Mouse (Mus musculus) kidney, embryonic 14.5 days (tissue): ENCODE measurements around the gene Gm44973. TPM values are rescaled to one million over a fixed set of nuclear protein-coding genes. Genes with fewer than 3 reads are reported as not detected.

Source experiments
- ATAC-seq: fragments of 200-750 bp; cut with Nextera tagmentation; 2 replicates; pipeline ENCODE4 v1.8.0; 2017; ENCODE audit warnings: moderate number of reproducible peaks, mild to moderate bottlenecking, moderate TSS enrichment, moderate library complexity; ENCODE audit not compliant: low FRiP score, low TSS enrichment
- H3K27ac ChIP-seq: fragments of 300-500 bp; sonication (generic); 2 replicates; pipeline ENCODE4 v1.5.1; 2014; ENCODE audit warnings: low read depth, mild to moderate bottlenecking, low read length, moderate library complexity, mixed read lengths
- H3K27me3 ChIP-seq: fragments of 300-500 bp; sonication (generic); 2 replicates; pipeline ENCODE4 v1.6.1; 2014; ENCODE audit warnings: mild to moderate bottlenecking, low read length; ENCODE audit not compliant: control insufficient read depth, insufficient read depth
- H3K36me3 ChIP-seq: fragments of 300-500 bp; sonication (generic); 2 replicates; pipeline ENCODE4 v1.6.1; 2014; ENCODE audit warnings: low read length, mixed read lengths; ENCODE audit not compliant: control insufficient read depth, insufficient read depth
- H3K4me1 ChIP-seq: fragments of 300-500 bp; sonication (generic); 2 replicates; pipeline ENCODE4 v1.6.1; 2014; ENCODE audit warnings: low read length, mixed read lengths; ENCODE audit not compliant: control insufficient read depth, insufficient read depth
- H3K4me2 ChIP-seq: fragments of 300-500 bp; sonication (generic); replicated peaks from 2 replicates; pipeline ENCODE4 v1.6.1; 2014; ENCODE audit warnings: low read depth, mild to moderate bottlenecking, low read length
- H3K4me3 ChIP-seq: fragments of 300-500 bp; sonication (generic); 2 replicates; pipeline ENCODE4 v1.5.1; 2014; ENCODE audit warnings: mild to moderate bottlenecking, low read length
- H3K9ac ChIP-seq: fragments of 300-500 bp; sonication (generic); 2 replicates; pipeline ENCODE4 v1.6.1; 2014; ENCODE audit warnings: low read depth, mild to moderate bottlenecking, low read length, moderate library complexity
- H3K9me3 ChIP-seq: fragments of 300-500 bp; sonication (generic); 2 replicates; pipeline ENCODE4 v1.6.1; 2016; ENCODE audit warnings: low read length; ENCODE audit not compliant: control insufficient read depth
- WGBS: fragments of 180-500 bp; shearing (Covaris S2); extraction: QIAGEN DNeasy Blood & Tissue Kit; methylation state at CpG from one replicate; pipeline ENCODE4 v1.1.7; 2014; 5-methylcytosine and 5-hydroxymethylcytosine counted together
- polyA plus RNA-seq: library from polyadenylated mRNA; unstranded; fragments of >200 nt; fragmentation: Nextera tagmentation; extraction: Ambion mirVana; gene quantifications from 2 replicates; pipeline ENCODE4 v1.2.1, GENCODE M21; 2014

The Gm44973 gene
- polyA plus RNA-seq, 1 experiment from 2014 or later: 3.4 TPM

DNA sequence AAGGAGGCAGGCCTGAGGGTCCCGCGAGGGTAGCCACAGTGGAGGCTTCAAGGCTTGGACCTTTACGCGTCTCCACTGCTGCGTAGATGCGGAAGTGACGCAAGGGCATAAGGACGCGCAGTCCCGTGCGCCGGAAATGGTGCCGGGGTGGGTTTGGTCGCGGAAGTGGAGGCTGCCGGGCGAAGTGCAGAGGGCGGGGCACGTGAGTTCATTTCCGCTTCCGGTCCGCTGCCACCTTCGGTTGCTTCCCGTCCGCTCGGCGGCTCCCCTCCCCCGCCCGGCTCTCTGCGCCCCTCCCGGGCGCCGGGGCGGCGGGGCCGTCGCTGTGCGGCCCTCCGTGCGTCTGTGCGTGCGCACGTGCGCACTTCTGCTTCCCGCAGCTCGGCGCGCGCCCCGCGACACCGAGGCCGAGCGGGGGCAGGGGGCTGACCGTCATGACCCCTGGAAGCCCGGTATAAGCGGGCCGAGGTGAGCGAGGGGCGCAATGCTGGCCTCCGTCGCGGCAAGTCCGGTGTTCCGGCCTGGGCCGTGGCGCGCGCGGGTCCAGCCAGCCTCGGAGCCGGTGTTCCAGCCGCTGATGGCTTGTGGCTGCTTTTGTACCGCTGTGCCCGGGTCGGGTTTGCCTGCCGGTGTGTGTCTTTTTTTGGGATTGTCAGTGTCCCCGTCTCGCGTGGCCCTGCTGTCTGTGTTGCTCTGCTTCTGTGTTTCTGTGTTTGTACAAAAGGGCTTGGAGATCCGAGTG is 64.9 kb downstream of the Gm44973 start, which contains the start of gene Epn1:
Gene Epn1 (plus strand): TSS at position 226 of the 742 bp plus-strand sequence.
- peak; percentile 96 for ATAC-seq
- peaks cover 54% of the 10 kb centered on the region for H3K36me3 ChIP-seq
- peak within 1 kb of the TSS; percentile 97 for H3K9ac ChIP-seq
- peak within 1 kb of the TSS; percentile 96 for H3K4me3 ChIP-seq
- H3K4me1 ChIP-seq: peaks cover 8% of the 10 kb centered on the region
- H3K27ac ChIP-seq: peak within 1 kb of the TSS; percentile 97
- peak within 1 kb of the TSS; percentile 74 for H3K4me2 ChIP-seq
- H3K27me3 ChIP-seq: no peaks in the 10 kb centered on the region
- under 1% methylated on average over 69 of the region's 81 CpGs for WGBS
- H3K9me3 ChIP-seq: no peaks in the 10 kb centered on the region

DNA sequence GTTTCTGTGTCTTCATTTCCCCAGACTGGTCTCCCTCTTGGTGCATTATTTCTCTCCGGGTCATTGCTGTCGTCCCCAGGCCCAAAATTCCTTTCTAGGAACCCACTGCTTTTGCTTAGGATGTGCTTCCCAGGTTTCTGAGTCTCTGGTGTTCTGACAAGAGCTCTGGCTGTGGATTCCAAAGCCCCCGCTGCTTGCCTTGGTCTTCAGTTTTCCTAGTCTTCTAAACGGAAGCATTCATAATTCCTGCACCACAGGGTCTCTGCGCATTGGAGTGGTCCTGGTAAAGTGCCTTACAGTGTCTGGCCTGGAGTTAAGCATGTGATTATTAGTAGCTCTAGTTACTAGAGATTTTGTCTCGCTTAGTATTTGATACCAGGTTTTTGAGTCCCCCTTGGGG is 65.5 kb downstream of the Gm44973 start:
- peaks cover 56% of the 10 kb centered on the region for H3K36me3 ChIP-seq
- H3K4me2 ChIP-seq: peak overlapping the region; percentile 74
- H3K27ac ChIP-seq: peak overlapping the region; percentile 97; the same call in 1 of the 2 replicates
- H3K4me1 ChIP-seq: peaks cover 8% of the 10 kb centered on the region
- H3K9ac ChIP-seq: peak overlapping the region; percentile 97
- no peaks in the 10 kb centered on the region for H3K9me3 ChIP-seq
- no peak for ATAC-seq
- peak overlapping the region; percentile 96 for H3K4me3 ChIP-seq
- H3K27me3 ChIP-seq: no peaks in the 10 kb centered on the region
- WGBS: 14% methylated on average over 6 of the region's 6 CpGs

GRCm38 (mm10) chr7:5081241-5081640 is 65.9 kb downstream of the Gm44973 start:
- peak overlapping the region; percentile 97 for H3K9ac ChIP-seq

DNA sequence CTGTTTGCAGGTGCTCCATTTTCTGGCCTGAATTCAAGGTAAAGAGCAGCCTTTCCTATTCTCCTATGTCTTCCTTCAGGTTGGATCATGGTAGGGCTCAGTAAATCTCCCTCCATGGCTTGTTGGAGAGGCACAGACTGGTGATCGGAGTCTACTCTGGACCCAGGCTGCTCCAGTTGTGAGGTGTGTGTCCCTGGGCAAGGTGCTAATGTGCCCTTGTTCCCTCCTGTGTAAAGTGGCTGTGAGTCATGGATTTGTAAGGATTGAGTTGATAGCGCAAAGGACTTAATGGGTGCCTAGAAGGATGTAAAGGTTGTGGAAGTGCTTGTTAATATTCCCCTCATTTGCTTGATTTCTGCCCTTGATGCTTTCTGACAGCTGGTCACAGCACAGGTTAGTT is 66.6 kb downstream of the Gm44973 start:
- Histone ChIP-seq H3K27me3 (no peaks in the 10 kb centered on the region), H3K4me3 (no peak overlapping the region), H3K9me3 (no peaks in the 10 kb centered on the region), H3K9ac (no peak overlapping the region), H3K27ac (no peak overlapping the region), H3K4me1 (peaks cover 9% of the 10 kb centered on the region), H3K36me3 (peaks cover 52% of the 10 kb centered on the region), H3K4me2 (no peak overlapping the region)
- ATAC-seq: no peak
- WGBS: 96% methylated on average over 2 of the region's 2 CpGs

More at GRCm38 (mm10) chr7:5081241-5081640, 65.9 kb downstream of the Gm44973 start:
- Histone ChIP-seq H3K4me3 (peak overlapping the region; percentile 96), H3K27me3 (no peaks in the 10 kb centered on the region), H3K4me2 (peak overlapping the region; percentile 74), H3K27ac (no peak overlapping the region), H3K9me3 (no peaks in the 10 kb centered on the region), H3K4me1 (peaks cover 8% of the 10 kb centered on the region), H3K36me3 (peaks cover 55% of the 10 kb centered on the region)
- no peak for ATAC-seq
- 72% methylated on average over 6 of the region's 6 CpGs for WGBS

Other genes with a start within 250 kb of the Gm44973 start
- gene Fam71e2, start 244.2 kb upstream of the Gm44973 start, polyA plus RNA-seq: not detected in 2 replicates
- gene Il11, start 232.6 kb upstream of the Gm44973 start, polyA plus RNA-seq: 0.31 TPM in 1 of 2 replicates, not detected in the other
- gene Tmem190, start 232.6 kb upstream of the Gm44973 start, polyA plus RNA-seq: 0.63 TPM in 1 of 2 replicates, not detected in the other
- 6.9 and 8.2 TPM in 2 replicates for gene Tmem238, start 225.8 kb upstream of the Gm44973 start, polyA plus RNA-seq
- 251 and 292 TPM in 2 replicates for gene Rpl28, start 222.6 kb upstream of the Gm44973 start, polyA plus RNA-seq
- gene Ube2s, start 202.9 kb upstream of the Gm44973 start, polyA plus RNA-seq: 465 and 546 TPM in 2 replicates
- gene Shisa7, start 170.8 kb upstream of the Gm44973 start, polyA plus RNA-seq: 0.89 and 1.1 TPM in 2 replicates
- gene Isoc2b, start 145.2 kb upstream of the Gm44973 start, polyA plus RNA-seq: 4.5 and 8.3 TPM in 2 replicates
- gene Isoc2a, start 138.3 kb upstream of the Gm44973 start, polyA plus RNA-seq: 0.95 and 1.3 TPM in 2 replicates
- 0.22 TPM in 1 of 2 replicates, not detected in the other for gene Gm36210, start 109.0 kb upstream of the Gm44973 start, polyA plus RNA-seq
- 4.5 and 5.2 TPM in 2 replicates for gene Zfp628, start 100.3 kb upstream of the Gm44973 start, polyA plus RNA-seq
- gene Nat14, start 93.5 kb upstream of the Gm44973 start, polyA plus RNA-seq: 3.1 and 3.6 TPM in 2 replicates
- 1.1 and 2.5 TPM in 2 replicates for gene Ssc5d, start 89.7 kb upstream of the Gm44973 start, polyA plus RNA-seq
- 0.43 TPM in 1 of 2 replicates, not detected in the other for gene Sbk2, start 51.1 kb upstream of the Gm44973 start, polyA plus RNA-seq
- 0.06 TPM in 1 of 2 replicates, not detected in the other for gene Sbk3, start 44.3 kb upstream of the Gm44973 start, polyA plus RNA-seq
- gene Zfp579, start 19.3 kb upstream of the Gm44973 start, polyA plus RNA-seq: 36.6 and 41.6 TPM in 2 replicates
- 11.7 and 12.3 TPM in 2 replicates for gene Zfp524, start 1.1 kb upstream of the Gm44973 start, polyA plus RNA-seq
- 46.5 and 48.6 TPM in 2 replicates for gene Fiz1, start 799 bp upstream of the Gm44973 start, polyA plus RNA-seq
- 9.9 and 10.0 TPM in 2 replicates for gene Zfp865, start 4.9 kb downstream of the Gm44973 start, polyA plus RNA-seq
- gene Ccdc106, start 5.1 kb downstream of the Gm44973 start, polyA plus RNA-seq: 23.2 and 25.5 TPM in 2 replicates
- gene 4632433K11Rik, start 18.6 kb downstream of the Gm44973 start, polyA plus RNA-seq: not detected in 2 replicates
- gene Zfp784, start 22.9 kb downstream of the Gm44973 start, polyA plus RNA-seq: 3.8 and 5.0 TPM in 2 replicates
- 43.6 and 56.2 TPM in 2 replicates for gene Zfp580, start 36.0 kb downstream of the Gm44973 start, polyA plus RNA-seq
- gene U2af2, start 46.6 kb downstream of the Gm44973 start, polyA plus RNA-seq: 120 and 148 TPM in 2 replicates
- 53.2 and 63.8 TPM in 2 replicates for gene Epn1, start 64.7 kb downstream of the Gm44973 start, polyA plus RNA-seq
- gene Rfpl4, start 101.5 kb downstream of the Gm44973 start, polyA plus RNA-seq: not detected in 2 replicates
- 0.28 and 0.43 TPM in 2 replicates for gene Rasl2-9, start 110.5 kb downstream of the Gm44973 start, polyA plus RNA-seq
- not detected in 2 replicates for gene Vmn1r55, start 134.2 kb downstream of the Gm44973 start, polyA plus RNA-seq
- gene Vmn1r56, start 181.3 kb downstream of the Gm44973 start, polyA plus RNA-seq: not detected in 2 replicates
- not detected in 2 replicates for gene Vmn1r57, start 203.0 kb downstream of the Gm44973 start, polyA plus RNA-seq